In genomic region chr11:101998258-101998657, GRCm38 (mm10) we compare ENCODE assay signal across 18 mouse cellular contexts. TPM values are rescaled to one million over a fixed set of nuclear protein-coding genes. Genes with fewer than 3 reads are reported as not detected.
DNase-seq lines count a peak whose midpoint lies in the region; ATAC-seq and TF ChIP-seq lines count a peak whose summit lies in the region.
"Had no signal": no experiment of that assay in that cellular context is flagged by ENCODE, and none has a peak within 500 bp of the region (broad histone marks: within the 10 kb centered on the region; RNA-seq: fewer than 3 reads in every experiment).

No protein-coding gene starts in this region.

- WGBS in kidney, embryonic 15.5 days = 45% methylated on average over 5 of the region's 5 CpGs
- WGBS in heart, embryonic 16.5 days = 42% methylated on average over 5 of the region's 5 CpGs

- no peak overlapping the region for H3K4me2 ChIP-seq in kidney, embryonic 15.5 days
- H3K4me2 ChIP-seq in heart, embryonic 16.5 days (ENCODE audit: low read depth, low read length) = no peak overlapping the region
- H3K4me2 ChIP-seq: limb, embryonic 15.5 days had no signal

- intact Hi-C loops in left cerebral cortex, adult 2 months (cut with DNase I) = no loop called here

- 0 out of 2 replicates have a peak, but pooled peaks cover 2% of the 10 kb centered on the region for H3K36me3 ChIP-seq in kidney, embryonic 15.5 days
- H3K36me3 ChIP-seq in heart, embryonic 16.5 days (ENCODE audit: control insufficient read depth, insufficient read depth) = no peaks in the 10 kb centered on the region
- H3K36me3 ChIP-seq: G1E; limb, embryonic 15.5 days had no signal

- no peak for TF ChIP-seq CTCF in left cerebral cortex, adult 2 months (IDR thresholded peaks at IDR 0.05)

- H3K4me1 ChIP-seq in kidney, embryonic 15.5 days = peaks cover 13% of the 10 kb centered on the region; the same call in 1 of the 2 replicates
- peaks cover 8% of the 10 kb centered on the region for H3K4me1 ChIP-seq in heart, embryonic 16.5 days (ENCODE audit: control insufficient read depth, insufficient read depth, low read length)
- H3K4me1 ChIP-seq: limb, embryonic 15.5 days had no signal

- peak; percentile 25 to 43 for DNase-seq in kidney, adult 8-10 months
- peak; percentile 58 for DNase-seq in NIH3T3 (ENCODE audit: low read depth)
- DNase-seq in kidney, postnatal 36 days = peak; percentile 46 to 53
- DNase-seq in embryo, embryonic 9.5 days (ENCODE audit: extremely low spot score) = no peak
- DNase-seq in left cerebral cortex, adult 2 months (ENCODE audit: extremely low spot score in 1 of 2, low spot score in 2 of 2) = no peak
- DNase-seq: adrenal gland, postnatal 10 days; cerebellum, adult 11 months; embryo, embryonic 11 days had no signal

- no peaks in the 10 kb centered on the region for H3K9me3 ChIP-seq in kidney, embryonic 15.5 days (replicated peaks)
- H3K9me3 ChIP-seq in heart, embryonic 16.5 days (replicated peaks; ENCODE audit: control insufficient read depth, low read length) = no peaks in the 10 kb centered on the region
- H3K9me3 ChIP-seq: G1E; limb, embryonic 15.5 days; megakaryocyte, embryonic 14.5 days had no signal

- ATAC-seq in kidney, embryonic 15.5 days (replicated peaks; ENCODE audit: low FRiP score) = no peak
- no peak for ATAC-seq in heart, embryonic 16.5 days (replicated peaks; ENCODE audit: extremely low read depth, insufficient read depth, low FRiP score)
- no peak for ATAC-seq in activated CD4-positive, CD25-positive, alpha-beta regulatory T cell, adult 4 months
- ATAC-seq: forebrain, embryonic 16.5 days had no signal

- H3K27me3 ChIP-seq in kidney, embryonic 15.5 days = no peaks in the 10 kb centered on the region
- H3K27me3 ChIP-seq in heart, embryonic 16.5 days (ENCODE audit: control insufficient read depth, insufficient read depth, low read length) = no peaks in the 10 kb centered on the region
- H3K27me3 ChIP-seq: limb, embryonic 15.5 days had no signal

- no peak overlapping the region for H3K4me3 ChIP-seq in kidney, embryonic 15.5 days (replicated peaks)
- no peak overlapping the region for H3K4me3 ChIP-seq in heart, embryonic 16.5 days (ENCODE audit: low read length)
- no peak overlapping the region for H3K4me3 ChIP-seq in left cerebral cortex, adult 2 months
- H3K4me3 ChIP-seq: limb, embryonic 15.5 days; megakaryocyte, embryonic 14.5 days had no signal

- no peak overlapping the region for H3K27ac ChIP-seq in kidney, embryonic 15.5 days
- peak overlapping the region; percentile 27; the same call in 1 of the 2 replicates for H3K27ac ChIP-seq in heart, embryonic 16.5 days (ENCODE audit: low read length)
- H3K27ac ChIP-seq in left cerebral cortex, adult 2 months = no peak overlapping the region
- H3K27ac ChIP-seq: limb, embryonic 15.5 days had no signal

- H3K9ac ChIP-seq in kidney, embryonic 15.5 days = no peak overlapping the region
- no peak overlapping the region for H3K9ac ChIP-seq in heart, embryonic 16.5 days (ENCODE audit: low read length)
- H3K9ac ChIP-seq: limb, embryonic 15.5 days had no signal

RNA-seq across cellular contexts. Expression of gene Dusp3, which starts 11.4 kb away (rescaled TPM):
- 32.8 and 33.8 TPM in 2 replicates for polyA plus RNA-seq in kidney, embryonic 15.5 days (2015; fragmentation: Nextera tagmentation; extraction: Ambion mirVana)
- 57.3 and 58.8 TPM in 2 replicates for polyA plus RNA-seq in heart, embryonic 16.5 days (2015; fragmentation: Nextera tagmentation; extraction: Ambion mirVana)
- 1 to 10 TPM; 1.3 to 1.9 TPM for polyA plus RNA-seq in activated CD4-positive, CD25-positive, alpha-beta regulatory T cell, adult 4 months (2017; shearing (Covaris generic))
- total RNA-seq in left cerebral cortex, adult 2 months (2021) = 100 to 1,000 TPM; 206 to 220 TPM

RNA-seq across cellular contexts. Expression of gene Cfap97d1, which starts 14.2 kb away (rescaled TPM):
- not detected in 2 replicates for polyA plus RNA-seq in kidney, embryonic 15.5 days (2015; fragmentation: Nextera tagmentation; extraction: Ambion mirVana)
- not detected in 2 replicates for polyA plus RNA-seq in heart, embryonic 16.5 days (2015; fragmentation: Nextera tagmentation; extraction: Ambion mirVana)
- polyA plus RNA-seq in activated CD4-positive, CD25-positive, alpha-beta regulatory T cell, adult 4 months (2017; shearing (Covaris generic)) = not detected
- not detected for total RNA-seq in left cerebral cortex, adult 2 months (2021)
- total RNA-seq: adrenal gland, postnatal 10 days; G1E; hematopoietic stem cell, adult 5-6 weeks; layer of hippocampus, postnatal 10 days had no signal
- polyA plus RNA-seq: forebrain, embryonic 16.5 days; G1E; limb, embryonic 15.5 days; spleen, adult 2 months had no signal

RNA-seq across cellular contexts. Expression of gene Mpp3, which starts 30.0 kb away (rescaled TPM):
- polyA plus RNA-seq in kidney, embryonic 15.5 days (2015; fragmentation: Nextera tagmentation; extraction: Ambion mirVana) = 7.8 and 11.0 TPM in 2 replicates
- polyA plus RNA-seq in heart, embryonic 16.5 days (2015; fragmentation: Nextera tagmentation; extraction: Ambion mirVana) = 4.2 and 4.9 TPM in 2 replicates
- under 1 TPM in 1 of 2 experiments, not detected in 1; 0.36 TPM for polyA plus RNA-seq in activated CD4-positive, CD25-positive, alpha-beta regulatory T cell, adult 4 months (2017; shearing (Covaris generic))
- 10 to 100 TPM; 94.6 to 98.8 TPM for total RNA-seq in left cerebral cortex, adult 2 months (2021)
- polyA plus RNA-seq: G1E had no signal

RNA-seq across cellular contexts. Expression of gene Sost, which starts 31.4 kb away (rescaled TPM):
- polyA plus RNA-seq in kidney, embryonic 15.5 days (2015; fragmentation: Nextera tagmentation; extraction: Ambion mirVana) = 0.83 and 1.4 TPM in 2 replicates
- polyA plus RNA-seq in heart, embryonic 16.5 days (2015; fragmentation: Nextera tagmentation; extraction: Ambion mirVana) = 2.3 and 2.4 TPM in 2 replicates
- not detected for polyA plus RNA-seq in activated CD4-positive, CD25-positive, alpha-beta regulatory T cell, adult 4 months (2017; shearing (Covaris generic))
- total RNA-seq in left cerebral cortex, adult 2 months (2021) = not detected
- total RNA-seq: G1E; hematopoietic stem cell, adult 5-6 weeks had no signal
- polyA plus RNA-seq: forebrain, embryonic 16.5 days; G1E had no signal

RNA-seq across cellular contexts. Expression of gene Cd300lg, which starts 43.1 kb away (rescaled TPM):
- 0.82 and 1.1 TPM in 2 replicates for polyA plus RNA-seq in kidney, embryonic 15.5 days (2015; fragmentation: Nextera tagmentation; extraction: Ambion mirVana)
- 11.6 TPM in 2 replicates for polyA plus RNA-seq in heart, embryonic 16.5 days (2015; fragmentation: Nextera tagmentation; extraction: Ambion mirVana)
- under 1 TPM in 1 of 2 experiments, not detected in 1; 0.13 TPM for polyA plus RNA-seq in activated CD4-positive, CD25-positive, alpha-beta regulatory T cell, adult 4 months (2017; shearing (Covaris generic))
- not detected for total RNA-seq in left cerebral cortex, adult 2 months (2021)
- total RNA-seq: G1E; hematopoietic stem cell, adult 5-6 weeks had no signal
- polyA plus RNA-seq: G1E had no signal

Comparison
In these comparisons a context has a peak if more than half of its experiments do, and no peak if none do; other contexts are left out.
1. DNase-seq: peak in kidney, adult 8-10 months (2 of 2), NIH3T3 (single experiment) and kidney, postnatal 36 days (2 of 2); none in embryo, embryonic 9.5 days (single experiment) and left cerebral cortex, adult 2 months (0 of 2).
2. RNA of gene Dusp3, which starts 11.4 kb away (polyA plus RNA-seq): 57.3 to 58.8 TPM in heart, embryonic 16.5 days and 32.8 to 33.8 TPM in kidney, embryonic 15.5 days; 1.3 to 1.9 TPM in activated CD4-positive, CD25-positive, alpha-beta regulatory T cell, adult 4 months; every median in the first group is over 10 times any median in the second.